15 mouse cellular contexts compared by ENCODE assay signal in genomic region chr10:92076754-92077153, GRCm38 (mm10).
DNase-seq lines count a peak whose midpoint lies in the region; ATAC-seq lines count a peak whose summit lies in the region.
"Had no signal": no experiment of that assay in that cellular context is flagged by ENCODE, and none has a peak within 500 bp of the region (broad histone marks: within the 10 kb centered on the region; RNA-seq: fewer than 3 reads in every experiment).

No protein-coding gene starts in this region.

- DNase-seq in midbrain, embryonic 10.5 days (ENCODE audit: low spot score), result peak; percentile 21
- DNase-seq in lung, postnatal 10 days, result no peak
- no peak for DNase-seq in right cerebral cortex, postnatal 10 days (ENCODE audit: low spot score in 2 of 2)
- DNase-seq in cerebellum, postnatal 25 days, result no peak
- DNase-seq: adrenal gland, adult 8-10 months; cerebellum, adult 9-10 months; right cerebral cortex, postnatal 25 days had no signal

- peak; percentile 44 for ATAC-seq in forebrain, embryonic 12.5 days (ENCODE audit: low FRiP score)
- ATAC-seq in forebrain, embryonic 15.5 days (replicated peaks), result no peak
- ATAC-seq in neural tube, embryonic 13.5 days (ENCODE audit: low read depth), result peak; percentile 55
- ATAC-seq: liver, embryonic 12.5 days had no signal

- H3K4me3 ChIP-seq in forebrain, embryonic 12.5 days (replicated peaks), result no peak overlapping the region
- no peak overlapping the region for H3K4me3 ChIP-seq in forebrain, embryonic 15.5 days
- H3K4me3 ChIP-seq in midbrain, embryonic 10.5 days, result no peak overlapping the region
- H3K4me3 ChIP-seq in neural tube, embryonic 13.5 days, result no peak overlapping the region
- H3K4me3 ChIP-seq: limb, embryonic 10.5 days; liver, embryonic 12.5 days; lung, embryonic 15.5 days; megakaryocyte, embryonic 14.5 days had no signal

- WGBS in forebrain, embryonic 12.5 days, result 8% methylated on average over 3 of the region's 3 CpGs
- WGBS in forebrain, embryonic 15.5 days, result 8% methylated on average over 3 of the region's 3 CpGs
- 20% methylated on average over 3 of the region's 3 CpGs for WGBS in midbrain, embryonic 10.5 days
- WGBS in neural tube, embryonic 13.5 days, result 9% methylated on average over 3 of the region's 3 CpGs

- no peaks in the 10 kb centered on the region for H3K9me3 ChIP-seq in forebrain, embryonic 12.5 days
- no peaks in the 10 kb centered on the region for H3K9me3 ChIP-seq in forebrain, embryonic 15.5 days
- H3K9me3 ChIP-seq in midbrain, embryonic 10.5 days (replicated peaks), result no peaks in the 10 kb centered on the region
- no peaks in the 10 kb centered on the region for H3K9me3 ChIP-seq in neural tube, embryonic 13.5 days
- H3K9me3 ChIP-seq: limb, embryonic 10.5 days; lung, embryonic 15.5 days had no signal

- H3K27ac ChIP-seq in forebrain, embryonic 12.5 days, result peak overlapping the region; percentile 74
- H3K27ac ChIP-seq in forebrain, embryonic 15.5 days (replicated peaks), result peak overlapping the region; percentile 14; the same call in 1 of the 2 replicates
- peak overlapping the region; percentile 79 for H3K27ac ChIP-seq in midbrain, embryonic 10.5 days (replicated peaks)
- H3K27ac ChIP-seq in neural tube, embryonic 13.5 days (replicated peaks), result peak overlapping the region; percentile 61
- H3K27ac ChIP-seq: limb, embryonic 10.5 days; liver, embryonic 12.5 days; lung, embryonic 15.5 days had no signal

- peaks cover 64% of the 10 kb centered on the region for H3K4me1 ChIP-seq in forebrain, embryonic 12.5 days
- peaks cover 44% of the 10 kb centered on the region for H3K4me1 ChIP-seq in forebrain, embryonic 15.5 days
- H3K4me1 ChIP-seq in midbrain, embryonic 10.5 days, result peaks cover 90% of the 10 kb centered on the region
- peaks cover 62% of the 10 kb centered on the region for H3K4me1 ChIP-seq in neural tube, embryonic 13.5 days (replicated peaks)
- H3K4me1 ChIP-seq: liver, embryonic 12.5 days; megakaryocyte, embryonic 14.5 days had no signal

- no peaks in the 10 kb centered on the region for H3K27me3 ChIP-seq in forebrain, embryonic 12.5 days
- H3K27me3 ChIP-seq in forebrain, embryonic 15.5 days, result no peaks in the 10 kb centered on the region
- H3K27me3 ChIP-seq in midbrain, embryonic 10.5 days (ENCODE audit: low read depth, poor library complexity, severe bottlenecking), result peaks cover 36% of the 10 kb centered on the region
- H3K27me3 ChIP-seq in neural tube, embryonic 13.5 days, result no peaks in the 10 kb centered on the region
- H3K27me3 ChIP-seq: liver, embryonic 12.5 days; lung, embryonic 15.5 days; megakaryocyte, embryonic 14.5 days had no signal

- H3K36me3 ChIP-seq in forebrain, embryonic 12.5 days (replicated peaks), result peaks cover 13% of the 10 kb centered on the region; the same call in 1 of the 2 replicates
- H3K36me3 ChIP-seq in forebrain, embryonic 15.5 days, result no peaks in the 10 kb centered on the region
- peaks cover 21% of the 10 kb centered on the region for H3K36me3 ChIP-seq in midbrain, embryonic 10.5 days
- peaks cover 31% of the 10 kb centered on the region for H3K36me3 ChIP-seq in neural tube, embryonic 13.5 days
- H3K36me3 ChIP-seq: G1E; limb, embryonic 10.5 days; liver, embryonic 12.5 days; lung, embryonic 15.5 days had no signal

- no peak overlapping the region for H3K9ac ChIP-seq in forebrain, embryonic 12.5 days
- no peak overlapping the region for H3K9ac ChIP-seq in forebrain, embryonic 15.5 days (replicated peaks)
- H3K9ac ChIP-seq in neural tube, embryonic 13.5 days, result no peak overlapping the region
- H3K9ac ChIP-seq: liver, embryonic 12.5 days; lung, embryonic 15.5 days had no signal

- H3K4me2 ChIP-seq in forebrain, embryonic 12.5 days, result no peak overlapping the region
- no peak overlapping the region for H3K4me2 ChIP-seq in forebrain, embryonic 15.5 days (replicated peaks)
- no peak overlapping the region for H3K4me2 ChIP-seq in neural tube, embryonic 13.5 days
- H3K4me2 ChIP-seq: liver, embryonic 12.5 days; lung, embryonic 15.5 days had no signal

Comparison
In these comparisons a context has a peak if more than half of its experiments do, and no peak if none do; other contexts are left out.
1. H3K27ac ChIP-seq: peak in every context shown above with its lines; median percentile 79 in midbrain, embryonic 10.5 days; 74 in forebrain, embryonic 12.5 days; 61 in neural tube, embryonic 13.5 days; 14 in forebrain, embryonic 15.5 days.